Mouse (Mus musculus): ENCODE results near the gene Rbm3.

Gene Rbm3

GRCm38 (mm10) chrX:8145153-8145991, at the start of gene Rbm3:
TSS of gene Rbm3 (minus strand) at chrX:8145880.
- peak; percentile 69 for DNase-seq (ENCODE audit: low read depth, low spot score)

GRCm38 (mm10) chrX:8193419-8193723, 47.7 kb upstream of the Rbm3 start, which contains the start of gene Ebp:
TSS of gene Ebp (minus strand) at chrX:8193512.
- DNase-seq (ENCODE audit: low read depth, low spot score): no peak

- DNase-seq (ENCODE audit: low read depth, low spot score): peak; percentile 86
Observed at GRCm38 (mm10) chrX:8192640-8193418, 47.1 kb upstream of the Rbm3 start.

GRCm38 (mm10) chrX:8192126-8192639, 46.5 kb upstream of the Rbm3 start:
- DNase-seq (ENCODE audit: low read depth, low spot score): no peak

GRCm38 (mm10) chrX:8182871-8183540, 37.3 kb upstream of the Rbm3 start:
- DNase-seq (ENCODE audit: low read depth, low spot score): no peak

- no peak for DNase-seq (ENCODE audit: low read depth, low spot score)
Observed at GRCm38 (mm10) chrX:8179646-8180045, 34.0 kb upstream of the Rbm3 start.

- DNase-seq (ENCODE audit: low read depth, low spot score): no peak
Observed at GRCm38 (mm10) chrX:8178871-8179270, 33.2 kb upstream of the Rbm3 start.

GRCm38 (mm10) chrX:8175504-8176385, 30.1 kb upstream of the Rbm3 start, which contains the start of gene Tbc1d25:
TSS of gene Tbc1d25 (minus strand) at chrX:8176181.
- DNase-seq (ENCODE audit: low read depth, low spot score): peak; percentile 64

GRCm38 (mm10) chrX:8175169-8175503, 29.5 kb upstream of the Rbm3 start:
- DNase-seq (ENCODE audit: low read depth, low spot score): no peak

GRCm38 (mm10) chrX:8167716-8168647, 22.3 kb upstream of the Rbm3 start:
- no peak for DNase-seq (ENCODE audit: low read depth, low spot score)

- DNase-seq (ENCODE audit: low read depth, low spot score): no peak
Observed at GRCm38 (mm10) chrX:8164471-8164870, 18.8 kb upstream of the Rbm3 start.

GRCm38 (mm10) chrX:8163076-8163475, 17.4 kb upstream of the Rbm3 start:
- no peak for DNase-seq (ENCODE audit: low read depth, low spot score)

GRCm38 (mm10) chrX:8143750-8144149, 1.9 kb downstream of the Rbm3 start:
- DNase-seq (ENCODE audit: low read depth, low spot score): no peak

- no peak for DNase-seq (ENCODE audit: low read depth, low spot score)
Observed at GRCm38 (mm10) chrX:8142948-8143347, 2.7 kb downstream of the Rbm3 start.

- no peak for DNase-seq (ENCODE audit: low read depth, low spot score)
Observed at GRCm38 (mm10) chrX:8141058-8141457, 4.6 kb downstream of the Rbm3 start.

- DNase-seq (ENCODE audit: low read depth, low spot score): no peak
Observed at GRCm38 (mm10) chrX:8140446-8140845, 5.2 kb downstream of the Rbm3 start.

- no peak for DNase-seq (ENCODE audit: low read depth, low spot score)
Observed at GRCm38 (mm10) chrX:8139480-8139879, 6.2 kb downstream of the Rbm3 start.

GRCm38 (mm10) chrX:8135886-8136285, 9.8 kb downstream of the Rbm3 start:
- no peak for DNase-seq (ENCODE audit: low read depth, low spot score)

GRCm38 (mm10) chrX:8132017-8132976, 13.4 kb downstream of the Rbm3 start, which contains the start of gene Wdr13:
TSS of gene Wdr13 (minus strand) at chrX:8132892.
- peak; percentile 92 for DNase-seq (ENCODE audit: low read depth, low spot score)

Data from telencephalon, adult 2 months (tissue).